Mouse (Mus musculus) mesoderm, embryonic 11.5 days (tissue): Measurements from ENCODE around the gene Ipcef1.
"Not testable (repeated sequence)": the region's sequence is repeated elsewhere in the genome, so short reads cannot be mapped to it uniquely, and the experiment has no call there.

Experiments used
- DNase-seq: peaks from one replicate; pipeline ENCODE4 v3.0.0-alpha.2; 2012; ENCODE audit warnings: low read depth, low spot score

The Ipcef1 gene

GRCm38 (mm10) chr10:7035547-7035946 lies 16.7 kb downstream of the Ipcef1 start:
- DNase-seq, result no peak

- DNase-seq, result no peak
Observed at GRCm38 (mm10) chr10:7033459-7033858, 18.8 kb downstream of the Ipcef1 start.

- DNase-seq, result no peak
Observed at GRCm38 (mm10) chr10:7025028-7025427, 27.2 kb downstream of the Ipcef1 start.

GRCm38 (mm10) chr10:7020551-7020950 lies 31.7 kb downstream of the Ipcef1 start:
- DNase-seq, result no peak

GRCm38 (mm10) chr10:7019781-7020386 lies 32.4 kb downstream of the Ipcef1 start:
- no peak for DNase-seq

- no peak for DNase-seq
Observed at GRCm38 (mm10) chr10:7015199-7015598, 37.1 kb downstream of the Ipcef1 start.

GRCm38 (mm10) chr10:7010543-7010942 lies 41.7 kb downstream of the Ipcef1 start:
- no peak for DNase-seq

GRCm38 (mm10) chr10:7004980-7005538 lies 47.2 kb downstream of the Ipcef1 start:
- DNase-seq, result no peak

- not testable (repeated sequence) for DNase-seq
Observed at GRCm38 (mm10) chr10:7003898-7004297, 48.4 kb downstream of the Ipcef1 start.

GRCm38 (mm10) chr10:6999355-6999754 lies 52.9 kb downstream of the Ipcef1 start:
- no peak for DNase-seq

GRCm38 (mm10) chr10:6998576-6999250 lies 53.6 kb downstream of the Ipcef1 start:
- no peak for DNase-seq

- DNase-seq, result no peak
Observed at GRCm38 (mm10) chr10:6996895-6997294, 55.4 kb downstream of the Ipcef1 start.

- DNase-seq, result no peak
Observed at GRCm38 (mm10) chr10:6988555-6988954, 63.7 kb downstream of the Ipcef1 start.

- no peak for DNase-seq
Observed at GRCm38 (mm10) chr10:6987399-6988098, 64.7 kb downstream of the Ipcef1 start.

- no peak for DNase-seq
Observed at GRCm38 (mm10) chr10:6986246-6986645, 66.0 kb downstream of the Ipcef1 start.

GRCm38 (mm10) chr10:6983431-6983830 lies 68.8 kb downstream of the Ipcef1 start:
- no peak for DNase-seq

- peak; percentile 16 for DNase-seq
Observed at GRCm38 (mm10) chr10:6982751-6983151, 69.5 kb downstream of the Ipcef1 start.

- no peak for DNase-seq
Observed at GRCm38 (mm10) chr10:6980236-6980635, 72.0 kb downstream of the Ipcef1 start.

GRCm38 (mm10) chr10:6979789-6980188 lies 72.5 kb downstream of the Ipcef1 start:
- DNase-seq, result no peak

GRCm38 (mm10) chr10:6979216-6979615 lies 73.1 kb downstream of the Ipcef1 start:
- no peak for DNase-seq

GRCm38 (mm10) chr10:6978733-6979132 lies 73.5 kb downstream of the Ipcef1 start:
- DNase-seq, result no peak

- DNase-seq, result no peak
Observed at GRCm38 (mm10) chr10:6977843-6978242, 74.4 kb downstream of the Ipcef1 start.
